Mouse (Mus musculus): ENCODE data around the gene Omt2b. TPM values are rescaled to one million over a fixed set of nuclear protein-coding genes. Genes with fewer than 3 reads are reported as not detected.

Gene Omt2b
- total RNA-seq, 2 experiments from 2014 or later = not detected

GRCm38 (mm10) chr9:78372827-78373504 lies 45.6 kb downstream of the Omt2b start:
- intact Hi-C loops (cut with DNase I) = no loop called here
- DNase-seq (ENCODE audit: low spot score in 2 of 2) = no peak

GRCm38 (mm10) chr9:78374397-78374796 lies 47.0 kb downstream of the Omt2b start:
- intact Hi-C loops (cut with DNase I) = no loop called here
- no peak for DNase-seq (ENCODE audit: low spot score in 2 of 2)

- DNase-seq (ENCODE audit: low spot score in 2 of 2) = no peak
- intact Hi-C loops (cut with DNase I) = no loop called here
These were observed 47.5 kb downstream of the Omt2b start for GRCm38 (mm10) chr9:78374885-78375389.

DNA sequence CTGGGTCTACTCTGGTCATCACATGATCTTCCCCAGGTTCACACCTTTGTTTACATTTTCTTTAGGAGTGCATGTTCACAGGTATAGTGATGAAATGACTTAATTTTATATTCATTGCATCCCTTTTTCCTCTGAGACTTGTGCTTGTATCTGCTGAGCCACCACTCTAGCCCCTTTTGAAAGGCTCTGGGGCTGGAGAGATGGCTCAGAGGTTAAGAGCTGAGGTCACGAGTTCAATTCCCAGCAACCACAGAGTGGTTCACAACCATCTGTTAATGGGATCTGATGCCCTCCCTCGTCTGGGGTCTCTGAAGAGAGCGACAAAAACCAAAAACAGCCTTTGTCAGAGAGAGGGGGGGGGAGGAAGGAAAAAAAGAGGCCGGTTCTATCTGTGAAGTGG lies 48.1 kb downstream of the Omt2b start:
- intact Hi-C loops (cut with DNase I) = no loop called here

DNA sequence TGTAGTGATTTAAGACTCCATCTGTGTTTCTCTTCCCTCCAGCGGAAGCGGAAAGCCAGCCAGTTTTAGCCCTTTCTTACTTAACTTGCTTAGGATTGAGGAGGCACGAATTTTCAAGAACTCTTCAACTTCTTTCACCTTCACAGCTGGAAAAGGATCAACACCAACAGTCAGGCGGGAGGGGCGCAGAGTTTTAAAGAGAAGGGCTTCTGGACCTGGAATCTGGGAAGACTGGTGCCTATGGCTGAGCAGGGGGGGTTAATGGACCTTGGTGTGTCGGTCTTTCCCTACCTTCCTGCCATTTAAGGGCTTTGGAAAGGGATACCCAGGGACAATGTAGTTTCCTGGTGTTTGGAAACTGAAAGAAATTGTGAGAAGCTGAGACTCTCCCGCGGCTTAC lies 50.2 kb downstream of the Omt2b start:
- DNase-seq (ENCODE audit: low spot score in 2 of 2) = no peak
- intact Hi-C loops (cut with DNase I) = no loop called here

More for the DNA sequence above, 48.1 kb downstream of the Omt2b start:
- DNase-seq (ENCODE audit: low spot score in 2 of 2) = no peak

DNA sequence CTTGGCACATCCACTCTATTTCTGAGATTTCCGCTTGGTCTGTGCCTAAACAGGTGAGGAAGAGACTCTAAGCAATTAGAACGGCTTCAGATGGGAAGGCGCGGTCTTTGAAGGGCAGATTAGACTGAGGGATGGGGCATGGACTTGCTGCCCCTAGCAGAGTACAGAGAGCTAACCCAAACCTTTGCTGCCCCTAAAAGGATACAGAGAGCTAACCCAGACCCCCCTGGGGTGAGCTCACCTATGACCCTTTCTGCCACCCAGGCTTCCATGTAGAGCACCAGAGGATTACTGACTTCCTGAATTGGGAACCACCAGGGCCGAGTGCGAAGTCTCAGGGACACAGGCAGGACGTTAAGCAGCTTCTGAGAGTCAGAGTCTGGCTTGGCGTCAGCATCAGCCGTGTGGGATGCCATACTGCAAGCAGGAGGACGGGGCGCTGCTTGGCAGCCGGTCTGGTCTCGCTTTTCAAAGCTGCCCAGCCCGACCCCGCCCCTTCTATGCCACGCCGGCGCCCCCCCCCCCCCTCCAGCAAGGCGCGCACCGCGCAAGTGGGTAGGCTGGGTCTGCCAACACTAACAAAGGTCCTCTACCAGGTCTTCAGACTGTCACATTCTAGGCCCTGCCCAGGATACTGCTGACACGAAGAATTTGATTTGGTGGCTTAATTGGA lies 50.9 kb downstream of the Omt2b start, which contains the start of gene Ooep:
Gene Ooep (minus strand): TSS at position 613 of the 673 bp plus-strand sequence.
- intact Hi-C loops (cut with DNase I) = no loop called here
- DNase-seq (ENCODE audit: low spot score in 2 of 2) = peak in 1 of 2 experiments; percentile 34

Other genes starting within 250 kb of the Omt2b start
- gene Fbxo9, start 218.5 kb upstream of the Omt2b start, total RNA-seq (2021) = 100 to 1,000 TPM; 112 to 125 TPM
- gene Ick, start 218.4 kb upstream of the Omt2b start, total RNA-seq (2021) = 10 to 100 TPM; 18.7 to 19.8 TPM
- gene Gsta4, start 144.8 kb upstream of the Omt2b start, total RNA-seq (2021) = 10 to 100 TPM; 34.1 to 36.3 TPM
- not detected for gene Gsta1, start 96.9 kb upstream of the Omt2b start, total RNA-seq (2021)
- not detected for gene Gm3776, start 70.5 kb upstream of the Omt2b start, total RNA-seq (2021)
- not detected for gene Gm10639, start 37.7 kb upstream of the Omt2b start, total RNA-seq (2021)
- gene Omt2a, start 12.8 kb upstream of the Omt2b start, total RNA-seq (2021) = not detected
- gene Gsta2, start 28.2 kb downstream of the Omt2b start, total RNA-seq (2021) = under 1 TPM in 1 of 2 experiments, not detected in 1; 0.43 TPM
- gene Dppa5a, start 40.6 kb downstream of the Omt2b start, total RNA-seq (2021) = not detected
- gene Ooep, start 51.1 kb downstream of the Omt2b start, total RNA-seq (2021) = under 1 TPM in 1 of 2 experiments, not detected in 1; 0.16 TPM
- under 1 TPM in 1 of 2 experiments, not detected in 1; 0.14 TPM for gene Ddx43, start 68.2 kb downstream of the Omt2b start, total RNA-seq (2021)
- under 1 TPM; 0.48 to 0.53 TPM for gene Cgas, start 115.6 kb downstream of the Omt2b start, total RNA-seq (2021)
- gene Mto1, start 120.6 kb downstream of the Omt2b start, total RNA-seq (2021) = 10 to 100 TPM; 26.0 to 29.5 TPM
- gene Gm17324, start 121.2 kb downstream of the Omt2b start, total RNA-seq (2021) = under 1 TPM; 0.66 to 0.73 TPM
- gene Eef1a1, start 161.6 kb downstream of the Omt2b start, total RNA-seq (2021) = 1,000 to 10,000 TPM; 2,219 to 2,332 TPM